Mouse (Mus musculus): ENCODE measurements around the gene Cldn10. TPM values are rescaled to one million over a fixed set of nuclear protein-coding genes. Genes with fewer than 3 reads are reported as not detected.

Gene Cldn10
- total RNA-seq, 2 experiments from 2014 or later: 0.29 to 0.41 TPM

GRCm38 (mm10) chr14:118855141-118855800 is 67.6 kb downstream of the Cldn10 start:
- no peak for DNase-seq

GRCm38 (mm10) chr14:118856563-118856962 is 68.9 kb downstream of the Cldn10 start:
- DNase-seq: no peak
- intact Hi-C loops (cut with DNase I): no loop called here

More at GRCm38 (mm10) chr14:118855141-118855800, 67.6 kb downstream of the Cldn10 start:
- intact Hi-C loops (cut with DNase I): no loop called here

GRCm38 (mm10) chr14:118858318-118858717 is 70.6 kb downstream of the Cldn10 start:
- no peak for DNase-seq
- intact Hi-C loops (cut with DNase I): no loop called here

- no peak for DNase-seq
- intact Hi-C loops (cut with DNase I): no loop called here
Observed at GRCm38 (mm10) chr14:118862253-118862652, 74.5 kb downstream of the Cldn10 start.

- intact Hi-C loops (cut with DNase I): no loop called here
- no peak for DNase-seq
Observed at GRCm38 (mm10) chr14:118864905-118865304, 77.2 kb downstream of the Cldn10 start.

- intact Hi-C loops (cut with DNase I): no loop called here
- DNase-seq: no peak
Observed at GRCm38 (mm10) chr14:118866014-118866811, 78.5 kb downstream of the Cldn10 start.

- DNase-seq: no peak
- intact Hi-C loops (cut with DNase I): no loop called here
Observed at GRCm38 (mm10) chr14:118867366-118867765, 79.7 kb downstream of the Cldn10 start.

- intact Hi-C loops (cut with DNase I): no loop called here
- no peak for DNase-seq
Observed at GRCm38 (mm10) chr14:118868102-118868724, 80.5 kb downstream of the Cldn10 start.

- DNase-seq: no peak
- intact Hi-C loops (cut with DNase I): no loop called here
Observed at GRCm38 (mm10) chr14:118869712-118870111, 82.0 kb downstream of the Cldn10 start.

- DNase-seq: no peak
- intact Hi-C loops (cut with DNase I): no loop called here
Observed at GRCm38 (mm10) chr14:118874126-118874525, 86.4 kb downstream of the Cldn10 start.

- intact Hi-C loops (cut with DNase I): no loop called here
Observed at GRCm38 (mm10) chr14:118874786-118875415, 87.2 kb downstream of the Cldn10 start.

GRCm38 (mm10) chr14:118878346-118878910 is 90.7 kb downstream of the Cldn10 start:
- no peak for DNase-seq
- intact Hi-C loops (cut with DNase I): no loop called here

More at GRCm38 (mm10) chr14:118874786-118875415, 87.2 kb downstream of the Cldn10 start:
- no peak for DNase-seq

- DNase-seq: no peak
- intact Hi-C loops (cut with DNase I): no loop called here
Observed at GRCm38 (mm10) chr14:118880696-118881095, 93.0 kb downstream of the Cldn10 start.

- DNase-seq: no peak
- intact Hi-C loops (cut with DNase I): no loop called here
Observed at GRCm38 (mm10) chr14:118883344-118884249, 95.9 kb downstream of the Cldn10 start.

GRCm38 (mm10) chr14:118884250-118884556 is 96.5 kb downstream of the Cldn10 start:
- intact Hi-C loops (cut with DNase I): no loop called here
- no peak for DNase-seq

GRCm38 (mm10) chr14:118890101-118890500 is 102.4 kb downstream of the Cldn10 start:
- no peak for DNase-seq
- intact Hi-C loops (cut with DNase I): no loop called here

- intact Hi-C loops (cut with DNase I): no loop called here
- no peak for DNase-seq
Observed at GRCm38 (mm10) chr14:118895228-118895627, 107.5 kb downstream of the Cldn10 start.

- intact Hi-C loops (cut with DNase I): no loop called here
Observed at GRCm38 (mm10) chr14:118895655-118896054, 107.9 kb downstream of the Cldn10 start.

GRCm38 (mm10) chr14:118899940-118900339 is 112.2 kb downstream of the Cldn10 start:
- DNase-seq: no peak
- intact Hi-C loops (cut with DNase I): no loop called here

More at GRCm38 (mm10) chr14:118895655-118896054, 107.9 kb downstream of the Cldn10 start:
- DNase-seq: no peak

- no peak for DNase-seq
- intact Hi-C loops (cut with DNase I): no loop called here
Observed at GRCm38 (mm10) chr14:118900911-118901310, 113.2 kb downstream of the Cldn10 start.
